Mouse (Mus musculus): ENCODE results near the gene Chrm3.

GRCm38 (mm10) chr13:9900653-9901385 lies 459.8 kb downstream of the Chrm3 start:
- no peak for TF ChIP-seq CEBPB (IDR thresholded peaks at IDR 0.05; ENCODE audit: low read depth)
- no peak for TF ChIP-seq MAX (IDR thresholded peaks at IDR 0.05)
